Comparison of ENCODE assay signal across 16 mouse cellular contexts in genomic region chr6:134090875-134091274, GRCm38 (mm10). TPM values are rescaled to one million over a fixed set of nuclear protein-coding genes. Genes with fewer than 3 reads are reported as not detected.
A peak's percentile ranks its signal among the peaks of the same experiment; 100 is the strongest.
DNase-seq lines count a peak whose midpoint lies in the region; ATAC-seq and TF ChIP-seq lines count a peak whose summit lies in the region.
"Had no signal": no experiment of that assay in that cellular context is flagged by ENCODE, and none has a peak within 500 bp of the region (broad histone marks: within the 10 kb centered on the region; RNA-seq: fewer than 3 reads in every experiment).

No protein-coding gene starts in this region.

- no peak for DNase-seq in heart, postnatal 10 days
- peak; percentile 21 for DNase-seq in ovary, postnatal 36 days (ENCODE audit: low spot score)
- DNase-seq in ovary, postnatal 14 days (ENCODE audit: low spot score), result no peak
- DNase-seq in layer of hippocampus, postnatal 10 days (ENCODE audit: low spot score in 2 of 2), result no peak
- DNase-seq in forebrain, embryonic 10.5 days (ENCODE audit: extremely low spot score, low spot score), result no peak
- DNase-seq: adrenal gland, postnatal 25 days; cerebellum, postnatal 14 days; gastrocnemius, postnatal 25 days; layer of hippocampus, adult 9-11 months; spleen, adult 18-20 months; thymus, adult 2 months had no signal

- no peaks in the 10 kb centered on the region for H3K27me3 ChIP-seq in heart, embryonic 16.5 days (ENCODE audit: control insufficient read depth, insufficient read depth, low read length)
- H3K27me3 ChIP-seq in intestine, postnatal 0 days (replicated peaks; ENCODE audit: control insufficient read depth, insufficient read depth, low read length), result no peaks in the 10 kb centered on the region
- no peaks in the 10 kb centered on the region for H3K27me3 ChIP-seq in forebrain, embryonic 10.5 days (ENCODE audit: poor library complexity, severe bottlenecking)
- H3K27me3 ChIP-seq: neural tube, embryonic 12.5 days had no signal

- intact Hi-C loops in heart, postnatal 10 days (cut with DNase I), result no loop called here

- H3K4me3 ChIP-seq in heart, embryonic 16.5 days (ENCODE audit: low read length), result no peak overlapping the region
- H3K4me3 ChIP-seq in intestine, postnatal 0 days (ENCODE audit: low read depth, low read length), result no peak overlapping the region
- H3K4me3 ChIP-seq in forebrain, embryonic 10.5 days, result no peak overlapping the region
- H3K4me3 ChIP-seq: neural tube, embryonic 12.5 days had no signal

- H3K4me2 ChIP-seq in heart, embryonic 16.5 days (ENCODE audit: low read depth, low read length), result no peak overlapping the region
- no peak overlapping the region for H3K4me2 ChIP-seq in intestine, postnatal 0 days (replicated peaks; ENCODE audit: low read depth)
- H3K4me2 ChIP-seq: neural tube, embryonic 12.5 days had no signal

- H3K9me3 ChIP-seq in heart, embryonic 16.5 days (replicated peaks; ENCODE audit: control insufficient read depth, low read length), result no peaks in the 10 kb centered on the region
- H3K9me3 ChIP-seq in intestine, postnatal 0 days (ENCODE audit: control insufficient read depth), result no peaks in the 10 kb centered on the region
- H3K9me3 ChIP-seq in forebrain, embryonic 10.5 days, result no peaks in the 10 kb centered on the region
- H3K9me3 ChIP-seq: neural tube, embryonic 12.5 days had no signal

- H3K4me1 ChIP-seq in heart, embryonic 16.5 days (ENCODE audit: control insufficient read depth, insufficient read depth, low read length), result peaks cover 34% of the 10 kb centered on the region
- peaks cover 5% of the 10 kb centered on the region; the same call in 1 of the 2 replicates for H3K4me1 ChIP-seq in intestine, postnatal 0 days (replicated peaks; ENCODE audit: control insufficient read depth, insufficient read depth, low read length)
- peaks cover 15% of the 10 kb centered on the region for H3K4me1 ChIP-seq in forebrain, embryonic 10.5 days

- no peaks in the 10 kb centered on the region for H3K36me3 ChIP-seq in heart, embryonic 16.5 days (ENCODE audit: control insufficient read depth, insufficient read depth)
- H3K36me3 ChIP-seq in intestine, postnatal 0 days (ENCODE audit: control insufficient read depth, insufficient read depth), result no peaks in the 10 kb centered on the region; the same call in 1 of the 2 replicates
- peaks cover 24% of the 10 kb centered on the region for H3K36me3 ChIP-seq in forebrain, embryonic 10.5 days (replicated peaks)
- H3K36me3 ChIP-seq: neural tube, embryonic 12.5 days had no signal

- no peak for ATAC-seq in heart, embryonic 16.5 days (replicated peaks; ENCODE audit: extremely low read depth, insufficient read depth, low FRiP score)
- peak; percentile 19; the same call in 1 of the 2 replicates for ATAC-seq in intestine, postnatal 0 days
- ATAC-seq: hindbrain, embryonic 16.5 days had no signal

- WGBS in heart, embryonic 16.5 days, result 69% methylated on average over 4 of the region's 4 CpGs
- 75% methylated on average over 4 of the region's 4 CpGs for WGBS in intestine, postnatal 0 days
- WGBS in forebrain, embryonic 10.5 days, result 93% methylated on average over 4 of the region's 4 CpGs

- no peak overlapping the region for H3K9ac ChIP-seq in heart, embryonic 16.5 days (ENCODE audit: low read length)
- no peak overlapping the region for H3K9ac ChIP-seq in intestine, postnatal 0 days (ENCODE audit: low read depth, low read length)
- H3K9ac ChIP-seq: liver, embryonic 14.5 days; neural tube, embryonic 12.5 days had no signal

- H3K27ac ChIP-seq in heart, embryonic 16.5 days (ENCODE audit: low read length), result peak overlapping the region; percentile 73; the same call in 1 of the 2 replicates
- H3K27ac ChIP-seq in intestine, postnatal 0 days (ENCODE audit: low read depth, low read length), result 0 out of 2 replicates have a peak overlapping the region, but pooled peaks have one; percentile 28
- no peak overlapping the region for H3K27ac ChIP-seq in forebrain, embryonic 10.5 days
- H3K27ac ChIP-seq: liver, embryonic 14.5 days; neural tube, embryonic 12.5 days had no signal

- TF ChIP-seq CTCF in intestine, postnatal 0 days (IDR thresholded peaks at IDR 0.05; ENCODE audit: low read depth), result no peak

RNA-seq across cellular contexts. Expression of gene Etv6, which starts 55.4 kb away (rescaled TPM):
- 10.5 and 12.3 TPM in 2 replicates for polyA plus RNA-seq in heart, embryonic 16.5 days (2015; fragmentation: Nextera tagmentation; extraction: Ambion mirVana)
- total RNA-seq in heart, postnatal 10 days (2021), result 10 to 100 TPM; 15.5 to 21.9 TPM
- polyA plus RNA-seq in intestine, postnatal 0 days (2015; fragmentation: Nextera tagmentation; extraction: Ambion mirVana), result 7.8 and 9.4 TPM in 2 replicates
- 10 to 100 TPM; 12.0 to 13.8 TPM for total RNA-seq in layer of hippocampus, postnatal 10 days (2021)
- polyA plus RNA-seq in forebrain, embryonic 10.5 days (2016; fragmentation: Nextera tagmentation; extraction: Ambion mirVana), result 16.2 TPM in 2 replicates
